Mouse (Mus musculus) midbrain, postnatal 0 days (tissue): ENCODE measurements around the gene Tinf2. TPM values are rescaled to one million over a fixed set of nuclear protein-coding genes. Genes with fewer than 3 reads are reported as not detected.

Experiments
- ATAC-seq: fragments of 200-750 bp; cut with Nextera tagmentation; 2 replicates; pipeline ENCODE4 v1.8.0; 2017; ENCODE audit warnings: moderate number of reproducible peaks, mild to moderate bottlenecking, moderate TSS enrichment, moderate library complexity; ENCODE audit not compliant: low FRiP score
- DNase-seq: peaks from one replicate; pipeline ENCODE4 v3.0.0-alpha.2; 2015; ENCODE audit warnings: low spot score
- H3K27ac ChIP-seq: fragments of 300-500 bp; sonication (generic); 2 replicates; pipeline ENCODE4 v1.5.1; 2014; ENCODE audit warnings: low read depth, mild to moderate bottlenecking, low read length, mixed read lengths
- H3K27me3 ChIP-seq: fragments of 300-500 bp; sonication (generic); 2 replicates; pipeline ENCODE4 v1.6.1; 2014; ENCODE audit warnings: low read length, control low read depth, mixed read lengths; ENCODE audit not compliant: insufficient read depth
- H3K36me3 ChIP-seq: fragments of 300-500 bp; sonication (generic); 2 replicates; pipeline ENCODE4 v1.6.1; 2014; ENCODE audit warnings: low read length, control low read depth, mixed read lengths; ENCODE audit not compliant: insufficient read depth
- H3K4me1 ChIP-seq: fragments of 300-500 bp; sonication (generic); 2 replicates; pipeline ENCODE4 v1.6.1; 2014; ENCODE audit warnings: mild to moderate bottlenecking, control low read depth, antibody characterized with exemption, low read length, mixed read lengths; ENCODE audit not compliant: insufficient read depth
- H3K4me2 ChIP-seq: fragments of 300-500 bp; sonication (generic); 2 replicates; pipeline ENCODE4 v1.6.1; 2014; ENCODE audit warnings: low read depth, mild to moderate bottlenecking, low read length, mixed read lengths; ENCODE audit not compliant: poor library complexity, severe bottlenecking
- H3K4me3 ChIP-seq: fragments of 300-500 bp; sonication (generic); 2 replicates; pipeline ENCODE4 v1.5.1; 2014; ENCODE audit warnings: low read depth, mild to moderate bottlenecking, low read length, moderate library complexity
- H3K9ac ChIP-seq: fragments of 300-500 bp; sonication (generic); replicated peaks from 2 replicates; pipeline ENCODE4 v1.6.1; 2014; ENCODE audit warnings: mild to moderate bottlenecking, low read length, moderate library complexity, mixed read lengths; ENCODE audit not compliant: poor library complexity, severe bottlenecking
- H3K9me3 ChIP-seq: fragments of 300-500 bp; sonication (generic); 2 replicates; pipeline ENCODE4 v1.6.1; 2016; ENCODE audit warnings: low read length, control low read depth
- CTCF ChIP-seq: IDR thresholded peaks from 2 replicates; pipeline ENCODE4 v1.5.1; 2016; ENCODE audit warnings: antibody characterized with exemption, mild to moderate bottlenecking
- WGBS: fragments of 180-500 bp; shearing (Covaris S2); extraction: QIAGEN DNeasy Blood & Tissue Kit; methylation state at CpG from one replicate; pipeline ENCODE4 v1.1.7; 2014; 5-methylcytosine and 5-hydroxymethylcytosine counted together
- polyA plus RNA-seq: library from polyadenylated mRNA; unstranded; fragments of >200 nt; fragmentation: Nextera tagmentation; extraction: Ambion mirVana; gene quantifications from 2 replicates; pipeline ENCODE4 v1.2.1, GENCODE M21; 2015
- total RNA-seq: library from RNA; depleted of rRNA; stranded (reverse); fragments of >200 nt; gene quantifications from 2 replicates; pipeline ENCODE4 v1.2.3, GENCODE M21; 2014

Tinf2 gene
- total and polyA plus RNA-seq, 2 experiments from 2014 or later = 15.7 to 19.9 TPM

DNA sequence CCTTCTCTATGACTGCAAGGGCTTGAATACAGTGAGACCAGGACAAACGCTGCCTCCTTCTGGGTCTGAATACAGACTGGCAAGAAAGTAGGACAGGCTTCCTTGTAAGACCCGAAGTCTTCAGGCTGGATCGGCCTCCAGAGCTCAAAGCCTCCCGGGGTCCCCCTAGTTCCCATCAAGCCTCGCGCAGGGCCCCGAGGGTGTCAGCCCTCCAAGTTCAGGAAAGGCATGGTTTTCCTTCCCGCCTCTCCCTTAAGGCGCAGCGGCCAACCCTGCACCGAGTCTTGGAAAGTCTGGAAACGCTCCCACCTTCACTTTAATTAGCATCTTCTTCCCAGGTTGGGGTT lies 10.2 kb downstream of the Tinf2 start:
- TF ChIP-seq CTCF = peak; percentile 24
- Histone ChIP-seq H3K27ac (peak overlapping the region; percentile 94), H3K4me3 (peak overlapping the region; percentile 58), H3K9me3 (no peaks in the 10 kb centered on the region), H3K27me3 (no peaks in the 10 kb centered on the region), H3K4me2 (peak overlapping the region; percentile 81), H3K36me3 (peaks cover 11% of the 10 kb centered on the region; the same call in 1 of the 2 replicates), H3K9ac (peak overlapping the region; percentile 90), H3K4me1 (no peaks in the 10 kb centered on the region; the same call in 1 of the 2 replicates)
- peak; percentile 53 for DNase-seq
- ATAC-seq = peak; percentile 61
- 0% methylated on average over 12 of the region's 12 CpGs for WGBS

DNA sequence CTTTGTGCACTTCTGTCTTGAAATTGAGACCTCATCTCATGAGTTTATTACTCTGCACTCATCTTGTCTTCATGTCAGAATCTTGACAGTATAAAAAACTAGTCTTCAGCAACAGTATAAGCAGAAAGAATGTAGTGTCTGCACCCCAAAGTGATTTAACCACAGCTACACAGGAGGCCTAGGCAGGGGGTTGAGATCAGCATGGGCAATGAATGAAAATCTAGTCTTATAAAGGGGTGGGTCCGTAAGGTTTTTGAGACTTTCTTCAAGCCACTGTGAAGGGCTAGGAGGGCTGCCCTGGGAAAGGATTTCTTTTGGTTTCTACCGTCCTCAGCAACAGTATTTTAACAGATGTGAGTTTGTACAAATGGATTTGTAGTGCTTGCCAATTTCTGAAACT lies 21.0 kb downstream of the Tinf2 start:
- TF ChIP-seq CTCF = no peak
- DNase-seq (no peak), ATAC-seq (no peak)
- Histone ChIP-seq H3K4me2 (peak overlapping the region; percentile 67), H3K4me1 (no peaks in the 10 kb centered on the region), H3K27me3 (no peaks in the 10 kb centered on the region), H3K9me3 (no peaks in the 10 kb centered on the region), H3K27ac (no peak overlapping the region), H3K36me3 (peaks cover 17% of the 10 kb centered on the region; the same call in 1 of the 2 replicates), H3K9ac (no peak overlapping the region), H3K4me3 (peak overlapping the region; percentile 66; the same call in 1 of the 2 replicates)
- 32% methylated on average over 2 of the region's 2 CpGs for WGBS

GRCm38 (mm10) chr14:55659960-55660573 lies 21.6 kb downstream of the Tinf2 start, which contains the start of gene Mdp1:
Mdp1 (minus strand) TSS chr14:55660508.
- Histone ChIP-seq H3K9me3 (no peaks in the 10 kb centered on the region), H3K4me2 (peak within 1 kb of the TSS; percentile 67), H3K4me1 (no peaks in the 10 kb centered on the region), H3K27me3 (no peaks in the 10 kb centered on the region), H3K27ac (peak within 1 kb of the TSS; percentile 80), H3K4me3 (peak within 1 kb of the TSS; percentile 66), H3K36me3 (peaks cover 17% of the 10 kb centered on the region; the same call in 1 of the 2 replicates), H3K9ac (peak within 1 kb of the TSS; percentile 74)
- peak; percentile 72 for TF ChIP-seq CTCF
- DNase-seq (peak; percentile 95), ATAC-seq (peak; percentile 94)
- WGBS = under 1% methylated on average over 39 of the region's 39 CpGs

- Histone ChIP-seq H3K36me3 (peaks cover 14% of the 10 kb centered on the region; the same call in 1 of the 2 replicates), H3K4me3 (no peak overlapping the region), H3K9me3 (no peaks in the 10 kb centered on the region), H3K9ac (no peak overlapping the region), H3K4me2 (no peak overlapping the region), H3K27ac (no peak overlapping the region), H3K4me1 (no peaks in the 10 kb centered on the region), H3K27me3 (no peaks in the 10 kb centered on the region)
- no peak for TF ChIP-seq CTCF
- DNase-seq (no peak), ATAC-seq (no peak)
- 94% methylated on average over 5 of the region's 5 CpGs for WGBS
These were observed 23.6 kb downstream of the Tinf2 start for GRCm38 (mm10) chr14:55658011-55658410.

- no peak overlapping the region for H3K4me2 ChIP-seq
- no peak overlapping the region for H3K27ac ChIP-seq
- no peak overlapping the region for H3K4me3 ChIP-seq
- no peaks in the 10 kb centered on the region for H3K27me3 ChIP-seq
- DNase-seq = no peak
- 0 out of 2 replicates have a peak, but pooled peaks cover 10% of the 10 kb centered on the region for H3K36me3 ChIP-seq
- no peaks in the 10 kb centered on the region for H3K9me3 ChIP-seq
- ATAC-seq = no peak
- H3K4me1 ChIP-seq = no peaks in the 10 kb centered on the region
- 90% methylated on average over 3 of the region's 3 CpGs for WGBS
- H3K9ac ChIP-seq = no peak overlapping the region
- TF ChIP-seq CTCF = no peak
These were observed 24.7 kb downstream of the Tinf2 start for GRCm38 (mm10) chr14:55656935-55657334.

- no peak overlapping the region for H3K4me2 ChIP-seq
- H3K4me1 ChIP-seq = no peaks in the 10 kb centered on the region
- H3K27ac ChIP-seq = no peak overlapping the region
- no peaks in the 10 kb centered on the region for H3K9me3 ChIP-seq
- no peak for TF ChIP-seq CTCF
- H3K4me3 ChIP-seq = no peak overlapping the region
- 89% methylated on average over 7 of the region's 7 CpGs for WGBS
- no peak overlapping the region for H3K9ac ChIP-seq
- no peak for DNase-seq
- H3K36me3 ChIP-seq = no peaks in the 10 kb centered on the region
- H3K27me3 ChIP-seq = no peaks in the 10 kb centered on the region
- ATAC-seq = no peak
These were observed 30.1 kb downstream of the Tinf2 start for GRCm38 (mm10) chr14:55651528-55651927.
